Mouse (Mus musculus): Measurements from ENCODE around the gene Tgfa.

- no peak for TF ChIP-seq CTCF (IDR thresholded peaks at IDR 0.05; ENCODE audit: low read depth)
- TF ChIP-seq EP300 (IDR thresholded peaks at IDR 0.05; ENCODE audit: low read depth) = no peak
Observed at GRCm38 (mm10) chr6:86160878-86161277, 34.1 kb upstream of the Tgfa start.
